Mouse (Mus musculus): Measurements from ENCODE around the gene Ttc39a.

DNA sequence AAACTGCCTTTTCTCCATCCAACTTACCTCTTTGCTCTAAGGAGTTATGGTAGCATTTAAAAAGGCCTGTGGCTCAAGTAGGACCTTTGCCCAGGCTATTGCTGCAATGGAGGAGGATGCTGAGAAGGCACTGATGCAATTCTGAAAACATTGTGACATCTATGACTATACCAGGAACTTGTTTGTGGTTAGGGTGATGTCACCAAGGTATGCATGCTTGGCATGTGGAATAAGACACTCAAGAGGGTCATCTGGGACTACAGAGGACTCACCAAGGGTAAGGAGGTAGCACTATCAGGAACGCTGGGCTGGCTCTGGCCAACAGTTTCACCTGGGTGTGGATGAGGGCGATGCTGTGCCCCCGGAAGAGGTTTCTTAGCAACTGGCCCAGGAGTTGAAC, 78.2 kb downstream of the Ttc39a start, which contains the start of gene Rnf11:
- TF ChIP-seq CTCF (IDR thresholded peaks at IDR 0.05; ENCODE audit: low read depth) (no peak), EP300 (IDR thresholded peaks at IDR 0.05; ENCODE audit: low read depth) (no peak)

All from heart, postnatal 0 days (tissue).